Mouse (Mus musculus): Measurements from ENCODE around the gene Vkorc1.

DNA sequence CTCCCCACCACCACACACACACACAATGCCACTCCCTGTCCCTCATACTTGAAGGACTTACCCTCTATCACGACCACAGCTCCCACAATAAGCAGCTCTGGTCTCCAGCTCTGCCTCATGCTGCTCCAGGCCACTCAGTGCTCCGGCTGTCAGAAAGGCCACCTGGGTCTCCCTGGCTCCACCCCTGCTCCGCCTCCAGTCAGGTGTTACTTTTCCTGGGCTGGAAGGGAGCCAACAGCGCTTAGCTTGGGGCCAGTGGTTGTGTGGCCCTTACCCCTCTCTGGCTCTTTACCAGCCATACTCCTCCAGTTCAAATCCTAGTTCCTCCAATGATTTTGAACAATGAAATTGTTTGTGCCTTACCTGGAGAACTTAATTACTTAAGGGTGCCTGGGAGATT lies 4.6 kb downstream of the Vkorc1 start, which contains the start of gene Prss53:
- no peak for TF ChIP-seq CTCF (IDR thresholded peaks at IDR 0.05; ENCODE audit: insufficient read depth, low read length)
- TF ChIP-seq POLR2A (IDR thresholded peaks at IDR 0.05; ENCODE audit: borderline replicate concordance, extremely low read depth, low read depth, low read length): no peak
